Mouse (Mus musculus) inflammation-experienced regulatory T-cells (primary cell): ENCODE results near the gene Gmeb1. TPM values are rescaled to one million over a fixed set of nuclear protein-coding genes. Genes with fewer than 3 reads are reported as not detected.

ENCODE experiments used
- polyA plus RNA-seq, 2 experiments: library from polyadenylated mRNA; unstranded; fragments of 100-300 nt; shearing (Covaris generic); gene quantifications; one replicate each; pipeline ENCODE4 v1.2.1; 2017

Gmeb1 gene
- polyA plus RNA-seq = 1 to 10 TPM; 3.8 to 6.1 TPM

DNA sequence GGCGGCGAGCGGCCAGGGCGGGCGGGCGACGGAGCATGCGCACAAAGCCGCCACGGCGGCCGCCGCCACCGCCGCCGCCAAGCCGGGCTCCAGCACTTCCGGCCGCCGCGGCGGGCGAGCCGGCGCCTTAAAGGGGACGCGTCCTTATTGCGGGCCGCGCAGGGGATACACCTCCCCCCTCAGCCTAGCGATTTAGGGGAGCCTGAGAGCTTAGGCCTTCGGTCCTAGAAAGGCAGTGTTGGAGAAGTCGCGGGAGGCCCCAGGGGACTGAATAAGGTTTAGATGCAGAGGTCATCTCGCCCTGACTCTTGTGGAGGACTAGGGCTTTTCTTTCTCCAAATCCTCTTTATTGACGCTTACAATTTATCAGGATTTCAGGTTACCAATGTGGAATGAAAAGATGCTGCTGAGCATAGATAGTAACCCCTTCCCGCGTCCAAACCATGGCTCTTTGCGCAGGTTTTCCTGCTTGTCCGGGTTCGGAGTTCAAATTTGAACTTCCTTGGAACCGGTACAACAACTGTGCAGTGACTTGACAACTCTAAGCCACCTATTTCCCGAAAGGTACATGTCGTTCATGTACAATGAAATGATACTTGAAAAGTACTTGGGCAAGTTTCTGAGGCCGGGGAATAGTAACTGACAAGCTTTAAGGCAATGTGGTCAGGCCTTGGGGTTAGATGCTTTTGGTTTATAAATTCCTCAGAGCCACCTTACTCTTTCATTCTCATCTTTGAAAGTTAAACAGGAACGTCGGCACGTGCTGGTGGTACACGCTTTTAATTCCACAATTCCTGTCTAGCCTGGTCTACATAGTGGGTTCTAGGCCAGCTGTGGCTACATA, at the start of gene Gmeb1:
Gene Gmeb1 (minus strand): TSS at position 89 of the 844 bp plus-strand sequence.

DNA sequence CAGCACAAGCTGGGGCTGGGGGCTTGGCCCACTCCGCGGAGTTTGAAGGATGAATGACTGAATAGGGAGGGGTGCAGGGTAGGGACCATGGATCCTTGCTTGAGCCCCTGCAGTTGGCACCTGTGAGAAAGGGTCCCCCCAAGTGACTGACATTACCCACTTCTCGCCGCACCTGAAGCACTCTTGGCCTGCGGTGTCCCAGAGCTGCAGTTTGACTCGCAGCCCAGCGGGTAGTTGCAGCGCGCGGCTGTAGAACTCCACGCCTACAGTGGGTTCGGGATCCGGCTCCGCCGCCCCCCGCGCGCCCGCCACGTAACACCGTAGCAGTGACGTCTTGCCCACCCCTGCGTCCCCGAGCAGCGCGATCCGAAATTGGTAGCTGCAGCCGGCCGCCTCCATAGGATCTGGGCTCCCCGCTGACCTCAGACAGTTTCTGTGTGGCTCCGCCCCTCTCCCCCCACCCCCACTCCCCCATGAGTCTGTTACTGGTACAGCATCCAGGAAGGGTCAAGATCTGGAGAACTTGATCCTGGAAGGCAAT, 41.6 kb upstream of the Gmeb1 start, which contains the start of gene Rab42:
Gene Rab42 (minus strand): TSS at position 447 of the 541 bp plus-strand sequence.

DNA sequence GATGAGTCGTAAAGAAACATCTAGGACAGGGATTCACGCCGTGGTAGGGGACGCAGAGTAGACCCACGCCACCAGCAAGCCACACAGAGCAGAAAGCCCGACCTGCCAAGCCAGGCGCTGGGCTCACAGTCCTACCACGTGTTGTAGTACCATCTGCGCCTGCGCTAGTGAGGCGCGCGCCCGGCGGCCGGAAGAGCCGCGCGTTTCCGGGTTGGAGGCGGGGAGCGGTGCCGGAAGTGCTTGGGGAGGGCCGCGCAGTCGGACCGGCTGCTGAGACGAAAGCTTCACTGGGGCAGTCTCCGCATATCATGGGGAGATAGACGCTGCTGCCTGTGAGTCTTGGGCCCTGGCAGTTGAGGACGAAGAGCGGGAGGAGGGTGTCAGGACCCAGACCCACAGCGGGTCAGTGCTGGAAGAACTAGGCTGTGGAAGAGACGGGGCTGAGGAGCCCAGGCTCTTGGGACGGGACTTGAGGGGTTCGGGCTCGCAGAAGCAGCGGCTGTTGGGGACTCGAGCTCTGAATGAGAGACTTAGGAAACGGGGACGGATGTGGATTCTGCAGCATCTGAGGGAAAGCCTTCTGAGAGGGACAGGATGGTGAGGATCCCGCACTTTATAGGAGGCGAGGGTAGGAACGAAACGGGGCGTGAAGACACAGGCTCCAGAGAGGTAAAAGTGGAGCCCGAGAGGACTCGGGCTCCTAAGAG, 12.9 kb upstream of the Gmeb1 start, which contains the start of gene Taf12:
Gene Taf12 (plus strand): TSS at position 220 of the 707 bp plus-strand sequence.

DNA sequence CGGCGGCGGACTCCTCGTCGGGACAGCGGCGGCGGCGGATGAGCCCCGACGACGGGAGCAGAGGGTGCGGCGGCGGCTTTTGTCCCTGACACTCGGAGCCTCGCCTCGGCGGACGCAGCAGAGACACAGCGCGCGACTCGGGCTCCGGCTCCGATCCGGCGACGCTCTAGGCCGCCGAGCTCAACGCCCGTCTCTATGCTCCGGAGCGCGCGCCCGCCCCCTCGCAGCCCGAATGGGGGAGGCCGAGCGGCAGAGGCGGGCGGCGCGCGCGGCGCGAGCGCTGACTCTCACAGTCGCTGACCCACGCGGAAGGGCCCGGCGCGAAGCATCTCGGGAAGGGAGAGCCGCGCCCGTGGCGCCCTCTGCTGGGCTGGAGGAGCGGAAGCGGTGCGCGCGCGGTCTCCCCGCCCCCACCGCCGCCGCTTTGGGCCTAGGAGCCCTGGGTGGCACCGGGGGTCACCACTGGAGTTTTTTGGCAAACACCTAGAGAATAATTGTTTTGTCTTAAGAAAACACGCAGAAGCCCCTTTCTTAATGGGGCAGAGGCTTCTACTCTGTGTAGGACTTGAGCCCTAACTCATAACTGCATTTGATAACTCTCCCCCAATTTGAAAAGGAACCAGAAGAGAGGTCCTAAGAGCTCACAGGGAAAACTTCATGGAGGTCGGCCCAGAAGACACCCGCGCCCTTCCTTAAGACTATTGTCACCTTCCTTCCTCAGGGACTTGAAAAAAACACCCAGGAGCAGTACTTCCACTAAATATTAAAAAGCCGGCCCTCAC, 49.3 kb downstream of the Gmeb1 start, which contains the start of gene Ythdf2:
Gene Ythdf2 (minus strand): TSS at position 351 of the 782 bp plus-strand sequence.

Other genes with a start within 250 kb of the Gmeb1 start
- under 1 TPM; 0.16 to 0.21 TPM for gene Gm10300, start 186.9 kb downstream of the Gmeb1 start, polyA plus RNA-seq
- 100 to 1,000 TPM in 1 of 2 experiments, 10 to 100 TPM in 1; 62.0 to 117 TPM for gene Epb41, start 186.3 kb downstream of the Gmeb1 start, polyA plus RNA-seq
- under 1 TPM in 1 of 2 experiments, not detected in 1; 0.09 TPM for gene Oprd1, start 117.1 kb downstream of the Gmeb1 start, polyA plus RNA-seq
- 100 to 1,000 TPM in 1 of 2 experiments, 10 to 100 TPM in 1; 93.7 to 121 TPM for gene Ythdf2, start 49.3 kb downstream of the Gmeb1 start, polyA plus RNA-seq
- gene Taf12, start 12.8 kb upstream of the Gmeb1 start, polyA plus RNA-seq = 10 to 100 TPM; 76.6 to 85.5 TPM
- 1 to 10 TPM in 1 of 2 experiments, not detected in 1; 1.1 TPM for gene Rab42, start 41.8 kb upstream of the Gmeb1 start, polyA plus RNA-seq
- 10 to 100 TPM; 75.1 to 91.8 TPM for gene Trnau1ap, start 67.9 kb upstream of the Gmeb1 start, polyA plus RNA-seq
- gene Rcc1, start 92.0 kb upstream of the Gmeb1 start, polyA plus RNA-seq = 10 to 100 TPM; 21.3 to 29.5 TPM
- gene Phactr4, start 160.9 kb upstream of the Gmeb1 start, polyA plus RNA-seq = 1 to 10 TPM; 4.2 to 4.3 TPM
- gene Med18, start 202.3 kb upstream of the Gmeb1 start, polyA plus RNA-seq = 10 to 100 TPM; 21.4 to 23.6 TPM
- 10 to 100 TPM in 1 of 2 experiments, 1 to 10 TPM in 1; 9.6 to 12.1 TPM for gene Sesn2, start 248.9 kb upstream of the Gmeb1 start, polyA plus RNA-seq